Mouse (Mus musculus) layer of hippocampus, adult 8-10 months (tissue): ENCODE results near the gene Zap70. TPM values are rescaled to one million over a fixed set of nuclear protein-coding genes. Genes with fewer than 3 reads are reported as not detected.

Source experiments
- DNase-seq, 2 experiments: peaks; one replicate each; pipeline ENCODE4 v3.0.0; 2022; ENCODE audit warnings: low spot score in 2 of 2
- total RNA-seq, 4 experiments: library from RNA; stranded (reverse); gene quantifications; 2 replicates each; pipeline ENCODE4 v1.2.4; 2022

Gene Zap70
- total RNA-seq, 4 experiments from 2014 or later = 3.2 to 4.3 (median 3.7) TPM

DNA sequence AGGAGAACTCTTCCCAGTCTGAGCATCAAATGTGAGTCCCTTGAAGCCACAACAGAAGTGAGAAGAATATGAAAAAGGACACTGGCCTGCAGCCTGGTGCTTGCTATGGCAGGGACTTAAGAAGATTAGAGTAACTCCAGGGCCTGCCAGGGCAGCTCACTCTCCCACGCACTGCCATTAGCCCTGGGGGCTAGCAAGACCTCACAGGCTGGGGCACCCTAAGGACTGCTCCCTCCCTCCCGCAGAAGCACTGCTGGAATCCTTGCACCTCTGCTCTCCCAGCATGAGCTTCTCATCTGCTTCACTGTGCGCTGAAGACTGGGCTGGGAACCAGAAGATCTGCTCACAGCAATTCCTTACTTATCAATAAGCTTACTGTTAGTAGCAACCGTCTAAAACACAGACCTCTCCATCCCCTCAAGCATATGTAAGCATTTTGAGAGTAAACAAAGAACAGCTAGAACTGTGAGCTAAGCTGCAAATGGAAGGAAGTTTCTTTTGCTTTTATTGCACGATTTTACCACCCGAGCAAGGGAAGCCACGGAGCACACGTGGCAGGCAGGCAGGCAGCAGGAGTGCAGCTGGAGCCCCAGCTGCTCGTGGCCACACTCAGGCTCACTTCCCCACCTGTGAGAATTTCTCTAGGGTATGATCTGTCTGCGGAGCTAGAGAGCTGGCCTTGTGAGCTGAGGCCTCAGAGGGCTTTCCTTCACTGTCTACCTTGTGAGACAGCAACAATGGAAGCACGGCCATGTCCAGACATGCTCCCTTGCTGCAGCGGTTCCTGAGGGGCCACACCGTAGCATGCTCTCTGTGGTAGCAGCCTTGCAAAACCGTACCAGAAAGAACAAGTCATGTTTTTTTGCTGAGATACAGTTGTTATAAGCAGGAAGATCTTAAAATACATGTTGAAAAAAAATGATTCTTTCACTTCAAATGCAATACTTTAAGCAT is 69.6 kb downstream of the Zap70 start:
- no peak for DNase-seq

Other genes with a start within 250 kb of the Zap70 start
- gene Cnnm3, start 249.9 kb upstream of the Zap70 start, total RNA-seq = 10 to 100 TPM; 33.3 to 47.2 (median 35.7) TPM
- 1 to 10 TPM; 3.7 to 7.7 (median 5.0) TPM for gene Ankrd23, start 224.9 kb upstream of the Zap70 start, total RNA-seq
- gene Gm42417, start 222.4 kb upstream of the Zap70 start, total RNA-seq = under 1 TPM in 1 of 4 experiments, not detected in 3; 0.38 TPM
- gene Ankrd39, start 214.4 kb upstream of the Zap70 start, total RNA-seq = 10 to 100 TPM; 10.3 to 18.2 (median 13.2) TPM
- gene Sema4c, start 203.4 kb upstream of the Zap70 start, total RNA-seq = 10 to 100 TPM; 13.8 to 18.3 (median 15.1) TPM
- gene Fam178b, start 78.6 kb upstream of the Zap70 start, total RNA-seq = under 1 TPM in 1 of 4 experiments, not detected in 3; 0.55 TPM
- 100 to 1,000 TPM; 439 to 655 (median 576) TPM for gene Cox5b, start 70.3 kb upstream of the Zap70 start, total RNA-seq
- under 1 TPM in 1 of 4 experiments, not detected in 3; 0.56 TPM for gene 4933424G06Rik, start 51.6 kb upstream of the Zap70 start, total RNA-seq
- gene Actr1b, start 47.4 kb upstream of the Zap70 start, total RNA-seq = 100 to 1,000 TPM; 246 to 261 (median 255) TPM
- gene Tmem131, start 181.9 kb downstream of the Zap70 start, total RNA-seq = 10 to 100 TPM; 52.5 to 65.2 (median 58.2) TPM